Mouse (Mus musculus): ENCODE data around the gene Tle3. TPM values are rescaled to one million over a fixed set of nuclear protein-coding genes. Genes with fewer than 3 reads are reported as not detected.

Gene Tle3
- total RNA-seq, 1 experiment, result 57.0 TPM

DNA sequence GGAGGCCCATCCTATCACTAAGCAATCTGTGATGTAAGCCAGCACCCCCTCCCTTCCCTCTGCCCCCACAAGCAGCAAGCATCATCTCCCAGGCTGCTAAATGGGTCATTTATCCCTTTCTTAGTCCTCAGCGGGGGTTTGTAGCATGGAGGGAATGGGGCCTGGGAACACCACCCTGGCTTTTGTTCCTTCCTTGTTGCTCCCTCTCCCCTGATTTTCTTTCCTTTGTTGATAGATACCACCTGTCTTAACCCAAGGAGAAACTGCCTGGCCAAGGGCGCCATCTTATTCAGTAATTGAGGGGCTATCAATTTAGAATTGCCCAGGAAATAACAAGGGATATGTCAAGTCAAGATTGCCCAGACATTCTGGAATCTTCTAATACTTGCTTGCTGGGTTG lies 14.1 kb downstream of the Tle3 start:
- Histone ChIP-seq H3K9me3 (ENCODE audit: control insufficient read depth, insufficient read depth, low read depth, low read length) (no peaks in the 10 kb centered on the region), H3K9ac (ENCODE audit: insufficient read depth, low read depth, low read length, poor library complexity, severe bottlenecking) (no peak overlapping the region), H3K36me3 (ENCODE audit: control insufficient read depth, insufficient read depth, low read length, poor library complexity, severe bottlenecking) (peaks cover 30% of the 10 kb centered on the region), H3K4me3 (ENCODE audit: insufficient read depth in 1 of 2, low read depth in 1 of 2, low read length in 2 of 2, poor library complexity in 1 of 2, severe bottlenecking in 1 of 2) (no peak overlapping the region), H3K4me1 (ENCODE audit: control insufficient read depth in 2 of 2, insufficient read depth in 2 of 2, low read length in 2 of 2, poor library complexity in 1 of 2) (peaks cover 12 to 51% of the 10 kb centered on the region in 2 experiments; a peak in 3 of 4 replicates), H3K27ac (ENCODE audit: insufficient read depth, low read depth, low read length, poor library complexity, severe bottlenecking) (no peak overlapping the region)
- in situ Hi-C loops (cut with MboI; ENCODE audit: low sequenced_read_pairs in 2 of 2, unreplicated experiment in 2 of 2), result no loop called here
- TF ChIP-seq ZC3H11A (IDR thresholded peaks at IDR 0.05; ENCODE audit: borderline replicate concordance, low read depth, low read length), result no peak
- no peak for TF ChIP-seq MAFK (IDR thresholded peaks at IDR 0.05; ENCODE audit: insufficient read depth, low read depth, low read length)
- TF ChIP-seq CHD2 (IDR thresholded peaks at IDR 0.05; ENCODE audit: low read depth, low read length), result no peak
- no peak for TF ChIP-seq ZNF384 (IDR thresholded peaks at IDR 0.05; ENCODE audit: low read depth, low read length)
- no peak for TF ChIP-seq HCFC1 (IDR thresholded peaks at IDR 0.05; ENCODE audit: borderline replicate concordance, insufficient read depth, low read length)
- DNase-seq (ENCODE audit: low read depth, low spot score), result peak; percentile 85

DNA sequence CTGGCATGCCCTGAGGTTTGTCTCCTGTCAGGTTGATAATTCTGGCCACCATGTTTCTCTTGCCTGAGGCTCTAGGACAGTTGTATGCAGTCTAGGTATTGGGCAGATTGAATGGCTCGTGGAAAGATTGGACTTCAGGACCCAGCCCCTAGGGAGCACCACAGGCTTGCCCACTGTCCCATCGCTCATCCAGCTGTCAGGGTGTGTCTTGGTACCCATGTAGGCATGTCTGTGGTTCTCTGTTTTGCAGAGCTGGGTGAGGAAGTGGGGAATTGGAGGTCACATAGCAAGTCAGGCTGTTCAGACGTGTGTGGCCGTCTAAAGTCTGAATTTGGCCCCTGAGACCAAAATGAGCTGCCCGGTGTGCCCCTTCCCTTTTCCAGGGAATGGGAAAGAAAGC lies 15.6 kb downstream of the Tle3 start:
- Histone ChIP-seq H3K4me3 (ENCODE audit: insufficient read depth in 1 of 2, low read depth in 1 of 2, low read length in 2 of 2, poor library complexity in 1 of 2, severe bottlenecking in 1 of 2) (no peak overlapping the region), H3K36me3 (ENCODE audit: control insufficient read depth, insufficient read depth, low read length, poor library complexity, severe bottlenecking) (peaks cover 22% of the 10 kb centered on the region), H3K9ac (ENCODE audit: insufficient read depth, low read depth, low read length, poor library complexity, severe bottlenecking) (no peak overlapping the region), H3K27ac (ENCODE audit: insufficient read depth, low read depth, low read length, poor library complexity, severe bottlenecking) (no peak overlapping the region), H3K9me3 (ENCODE audit: control insufficient read depth, insufficient read depth, low read depth, low read length) (no peaks in the 10 kb centered on the region), H3K4me1 (ENCODE audit: control insufficient read depth in 2 of 2, insufficient read depth in 2 of 2, low read length in 2 of 2, poor library complexity in 1 of 2) (peaks cover 12 to 54% of the 10 kb centered on the region in 2 experiments; a peak in 3 of 4 replicates)
- in situ Hi-C loops (cut with MboI; ENCODE audit: low sequenced_read_pairs in 2 of 2, unreplicated experiment in 2 of 2), result no loop called here
- TF ChIP-seq ZNF384 (IDR thresholded peaks at IDR 0.05; ENCODE audit: low read depth, low read length) (no peak), MAFK (IDR thresholded peaks at IDR 0.05; ENCODE audit: insufficient read depth, low read depth, low read length) (no peak), CHD2 (IDR thresholded peaks at IDR 0.05; ENCODE audit: low read depth, low read length) (no peak), ZC3H11A (IDR thresholded peaks at IDR 0.05; ENCODE audit: borderline replicate concordance, low read depth, low read length) (no peak), HCFC1 (IDR thresholded peaks at IDR 0.05; ENCODE audit: borderline replicate concordance, insufficient read depth, low read length) (no peak)
- no peak for DNase-seq (ENCODE audit: low read depth, low spot score)

DNA sequence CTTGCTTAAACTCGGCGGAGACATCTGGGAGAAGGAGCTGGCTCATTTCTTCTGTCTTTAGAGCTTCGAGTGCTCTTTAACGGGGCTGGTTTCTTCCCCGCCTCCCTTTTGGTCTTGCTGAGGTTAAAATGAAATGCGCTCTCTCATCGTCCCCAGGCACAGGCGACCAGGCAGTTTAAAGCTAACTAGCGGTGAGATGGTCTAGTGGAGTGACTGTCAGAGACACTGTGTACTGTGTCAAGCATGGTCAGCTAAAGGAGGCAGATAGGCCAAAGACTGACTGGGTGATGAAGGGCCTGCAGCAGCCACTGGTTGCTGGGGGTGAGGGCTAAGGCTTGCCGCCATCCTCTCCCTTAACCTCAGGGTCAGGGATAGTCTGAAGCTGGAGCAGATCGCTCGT lies 16.0 kb downstream of the Tle3 start:
- in situ Hi-C loops (cut with MboI; ENCODE audit: low sequenced_read_pairs in 2 of 2, unreplicated experiment in 2 of 2), result no loop called here
- DNase-seq (ENCODE audit: low read depth, low spot score), result no peak
- H3K27ac ChIP-seq (ENCODE audit: insufficient read depth, low read depth, low read length, poor library complexity, severe bottlenecking), result no peak overlapping the region
- peaks cover 12 to 51% of the 10 kb centered on the region in 2 experiments; a peak in 3 of 4 replicates for H3K4me1 ChIP-seq (ENCODE audit: control insufficient read depth in 2 of 2, insufficient read depth in 2 of 2, low read length in 2 of 2, poor library complexity in 1 of 2)
- H3K9me3 ChIP-seq (ENCODE audit: control insufficient read depth, insufficient read depth, low read depth, low read length), result no peaks in the 10 kb centered on the region
- H3K4me3 ChIP-seq (ENCODE audit: insufficient read depth in 1 of 2, low read depth in 1 of 2, low read length in 2 of 2, poor library complexity in 1 of 2, severe bottlenecking in 1 of 2), result no peak overlapping the region
- TF ChIP-seq MAFK (IDR thresholded peaks at IDR 0.05; ENCODE audit: insufficient read depth, low read depth, low read length), result no peak
- TF ChIP-seq CHD2 (IDR thresholded peaks at IDR 0.05; ENCODE audit: low read depth, low read length), result no peak
- no peak for TF ChIP-seq ZC3H11A (IDR thresholded peaks at IDR 0.05; ENCODE audit: borderline replicate concordance, low read depth, low read length)
- TF ChIP-seq HCFC1 (IDR thresholded peaks at IDR 0.05; ENCODE audit: borderline replicate concordance, insufficient read depth, low read length), result no peak
- no peak for TF ChIP-seq ZNF384 (IDR thresholded peaks at IDR 0.05; ENCODE audit: low read depth, low read length)
- no peak overlapping the region for H3K9ac ChIP-seq (ENCODE audit: insufficient read depth, low read depth, low read length, poor library complexity, severe bottlenecking)
- H3K36me3 ChIP-seq (ENCODE audit: control insufficient read depth, insufficient read depth, low read length, poor library complexity, severe bottlenecking), result peaks cover 23% of the 10 kb centered on the region

DNA sequence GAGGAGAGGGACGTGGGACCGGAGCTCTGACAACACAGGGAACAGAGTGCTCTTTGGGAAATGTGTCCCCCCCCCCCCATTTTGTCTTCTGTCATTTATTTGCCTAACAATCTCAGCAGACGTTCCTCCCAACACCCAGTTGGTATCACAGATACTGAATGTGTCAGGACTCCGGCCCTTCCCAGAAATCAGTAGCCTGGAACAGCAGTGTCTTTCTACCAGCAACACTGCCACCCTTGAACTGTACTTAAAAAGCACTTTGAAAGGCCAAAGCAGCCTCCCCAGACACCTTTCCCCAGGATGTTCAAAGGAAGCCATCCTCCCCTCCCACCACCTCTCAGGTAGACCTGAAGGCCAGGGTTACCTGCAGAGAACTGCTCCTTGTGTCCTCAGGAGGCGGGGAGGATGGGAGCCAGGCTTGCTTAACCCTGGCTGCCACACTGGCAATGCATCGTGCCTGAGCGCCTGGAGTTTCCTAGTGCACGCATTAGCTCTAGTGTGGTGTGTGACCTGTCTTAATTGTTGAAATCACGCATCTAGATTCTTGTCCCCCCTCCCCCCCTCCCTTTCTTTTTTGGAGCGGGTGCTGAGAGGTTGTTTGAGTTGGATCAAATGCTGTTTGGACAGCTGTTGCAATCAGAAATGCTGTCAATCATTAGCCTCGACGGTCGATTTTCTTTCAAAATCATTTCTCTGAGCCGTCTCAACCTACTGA lies 16.7 kb downstream of the Tle3 start:
- in situ Hi-C loops (cut with MboI; ENCODE audit: low sequenced_read_pairs in 2 of 2, unreplicated experiment in 2 of 2), result no loop called here
- Histone ChIP-seq H3K9me3 (ENCODE audit: control insufficient read depth, insufficient read depth, low read depth, low read length) (no peaks in the 10 kb centered on the region), H3K27ac (ENCODE audit: insufficient read depth, low read depth, low read length, poor library complexity, severe bottlenecking) (no peak overlapping the region), H3K4me3 (ENCODE audit: insufficient read depth in 1 of 2, low read depth in 1 of 2, low read length in 2 of 2, poor library complexity in 1 of 2, severe bottlenecking in 1 of 2) (no peak overlapping the region), H3K4me1 (ENCODE audit: control insufficient read depth in 2 of 2, insufficient read depth in 2 of 2, low read length in 2 of 2, poor library complexity in 1 of 2) (peaks cover 12 to 51% of the 10 kb centered on the region in 2 experiments; a peak in 3 of 4 replicates), H3K9ac (ENCODE audit: insufficient read depth, low read depth, low read length, poor library complexity, severe bottlenecking) (no peak overlapping the region), H3K36me3 (ENCODE audit: control insufficient read depth, insufficient read depth, low read length, poor library complexity, severe bottlenecking) (peaks cover 28% of the 10 kb centered on the region)
- TF ChIP-seq HCFC1 (IDR thresholded peaks at IDR 0.05; ENCODE audit: borderline replicate concordance, insufficient read depth, low read length) (no peak), ZNF384 (IDR thresholded peaks at IDR 0.05; ENCODE audit: low read depth, low read length) (no peak), CHD2 (IDR thresholded peaks at IDR 0.05; ENCODE audit: low read depth, low read length) (no peak), ZC3H11A (IDR thresholded peaks at IDR 0.05; ENCODE audit: borderline replicate concordance, low read depth, low read length) (no peak), MAFK (IDR thresholded peaks at IDR 0.05; ENCODE audit: insufficient read depth, low read depth, low read length) (no peak)
- no peak for DNase-seq (ENCODE audit: low read depth, low spot score)

Data from ES-E14 (cell line).